Mouse (Mus musculus): Measurements from ENCODE around the gene Phf12.
"Not testable (repeated sequence)": the region's sequence is repeated elsewhere in the genome, so short reads cannot be mapped to it uniquely, and the experiment has no call there.

Phf12 gene

DNA sequence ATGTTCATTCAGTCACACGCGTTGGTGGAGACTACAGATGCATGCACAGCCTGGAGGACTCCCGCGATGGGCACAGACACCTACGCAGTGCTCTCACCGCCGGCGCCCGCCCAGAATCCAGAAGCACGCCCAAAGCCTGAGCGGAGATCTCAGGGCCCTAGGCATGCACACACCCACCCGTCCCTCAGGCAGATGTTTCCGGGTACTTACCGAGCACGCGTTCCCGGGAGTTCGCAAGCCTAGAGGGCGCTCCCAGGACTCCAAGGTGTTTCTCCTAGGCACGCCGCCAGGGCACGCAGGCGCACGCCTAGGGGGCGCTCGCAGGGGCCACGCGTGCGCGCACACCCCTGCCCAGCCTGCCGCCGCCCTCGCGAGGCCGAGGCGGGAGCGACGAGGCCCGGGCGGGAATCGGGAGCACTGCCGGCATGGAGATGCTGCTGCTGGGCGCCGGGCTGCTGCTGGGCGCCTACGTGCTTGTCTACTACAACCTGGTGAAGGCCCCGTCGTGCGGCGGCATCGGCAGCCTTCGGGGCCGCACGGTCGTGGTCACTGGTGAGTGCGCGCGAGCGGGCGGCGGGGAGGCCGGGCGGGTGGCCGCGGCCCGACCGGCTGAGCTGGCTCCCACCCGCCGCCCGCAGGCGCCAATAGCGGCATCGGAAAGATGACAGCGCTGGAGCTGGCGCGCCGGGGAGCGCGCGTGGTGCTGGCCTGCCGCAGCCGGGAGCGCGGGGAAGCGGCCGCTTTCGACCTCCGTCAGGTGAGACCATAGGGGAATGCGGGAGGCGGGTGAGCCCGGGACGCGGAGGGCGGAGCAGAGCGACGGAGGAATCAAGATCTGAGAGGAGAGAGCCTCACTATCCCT, 49.6 kb downstream of the Phf12 start, which contains the start of gene Dhrs13:
Gene Dhrs13 (plus strand): TSS at position 334 of the 862 bp plus-strand sequence.
- DNase-seq (ENCODE audit: low spot score), result peak; percentile 87

DNA sequence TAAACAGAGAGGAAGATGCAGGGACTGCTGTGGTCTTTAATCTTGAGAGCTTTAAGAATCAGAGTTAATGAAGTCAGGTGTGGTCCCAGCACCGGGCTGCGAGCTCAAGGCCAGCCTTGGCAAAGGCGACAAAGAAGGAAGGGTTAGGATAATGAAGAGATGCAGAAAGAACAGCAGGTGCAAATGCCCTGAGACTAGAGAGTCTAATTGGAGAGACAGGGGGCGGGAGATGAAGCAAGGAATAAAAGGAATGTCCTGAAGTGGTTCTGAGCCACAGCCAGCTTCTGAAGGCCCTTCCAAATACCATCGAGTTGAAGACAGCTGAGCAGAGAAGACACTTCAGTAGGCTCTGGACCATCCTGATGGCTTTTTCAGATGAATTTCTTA, 50.2 kb downstream of the Phf12 start:
- no peak for DNase-seq (ENCODE audit: low spot score)

DNA sequence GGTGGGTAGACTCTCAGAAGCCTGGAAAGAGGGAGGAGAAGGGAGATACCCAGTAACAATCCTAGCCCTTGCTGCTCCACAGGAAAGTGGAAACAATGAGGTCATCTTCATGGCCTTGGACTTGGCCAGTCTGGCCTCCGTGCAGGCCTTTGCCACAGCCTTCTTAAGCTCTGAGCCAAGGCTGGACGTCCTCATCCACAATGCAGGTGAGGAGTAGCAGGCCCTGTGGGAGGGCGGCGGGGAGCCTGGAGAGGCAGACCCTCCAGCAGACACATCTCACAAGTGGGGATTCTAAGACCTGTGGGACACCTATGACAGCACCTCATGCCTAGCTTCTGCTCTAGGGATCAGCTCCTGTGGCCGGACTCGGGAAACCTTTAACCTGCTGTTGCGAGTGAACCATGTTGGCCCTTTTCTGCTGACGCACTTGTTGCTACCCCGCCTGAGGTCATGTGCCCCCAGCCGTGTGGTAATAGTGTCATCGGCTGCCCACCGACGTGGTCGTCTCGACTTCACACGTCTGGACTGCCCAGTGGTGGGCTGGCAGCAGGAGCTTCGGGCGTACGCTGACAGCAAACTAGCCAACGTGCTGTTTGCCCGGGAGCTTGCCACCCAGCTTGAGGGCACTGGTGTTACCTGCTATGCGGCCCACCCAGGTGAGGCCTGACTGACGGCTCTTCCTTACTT, 51.5 kb downstream of the Phf12 start:
- DNase-seq (ENCODE audit: low spot score), result no peak

DNA sequence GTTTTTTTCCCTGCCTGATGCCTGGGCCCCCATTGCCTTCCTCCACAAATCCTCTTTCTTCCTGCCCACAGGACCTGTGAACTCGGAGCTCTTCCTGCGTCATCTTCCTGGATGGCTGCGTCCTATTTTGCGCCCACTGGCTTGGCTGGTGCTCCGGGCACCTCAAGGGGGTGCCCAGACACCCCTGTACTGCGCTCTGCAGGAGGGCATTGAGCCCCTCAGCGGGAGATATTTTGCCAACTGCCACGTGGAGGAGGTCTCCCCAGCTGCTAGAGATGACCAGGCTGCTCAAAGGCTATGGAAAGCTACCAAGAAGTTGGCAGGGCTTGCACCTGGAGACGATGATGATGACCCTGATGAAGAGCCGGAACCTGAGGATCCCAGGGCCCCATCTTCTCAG, 54.2 kb downstream of the Phf12 start:
- no peak for DNase-seq (ENCODE audit: low spot score)

DNA sequence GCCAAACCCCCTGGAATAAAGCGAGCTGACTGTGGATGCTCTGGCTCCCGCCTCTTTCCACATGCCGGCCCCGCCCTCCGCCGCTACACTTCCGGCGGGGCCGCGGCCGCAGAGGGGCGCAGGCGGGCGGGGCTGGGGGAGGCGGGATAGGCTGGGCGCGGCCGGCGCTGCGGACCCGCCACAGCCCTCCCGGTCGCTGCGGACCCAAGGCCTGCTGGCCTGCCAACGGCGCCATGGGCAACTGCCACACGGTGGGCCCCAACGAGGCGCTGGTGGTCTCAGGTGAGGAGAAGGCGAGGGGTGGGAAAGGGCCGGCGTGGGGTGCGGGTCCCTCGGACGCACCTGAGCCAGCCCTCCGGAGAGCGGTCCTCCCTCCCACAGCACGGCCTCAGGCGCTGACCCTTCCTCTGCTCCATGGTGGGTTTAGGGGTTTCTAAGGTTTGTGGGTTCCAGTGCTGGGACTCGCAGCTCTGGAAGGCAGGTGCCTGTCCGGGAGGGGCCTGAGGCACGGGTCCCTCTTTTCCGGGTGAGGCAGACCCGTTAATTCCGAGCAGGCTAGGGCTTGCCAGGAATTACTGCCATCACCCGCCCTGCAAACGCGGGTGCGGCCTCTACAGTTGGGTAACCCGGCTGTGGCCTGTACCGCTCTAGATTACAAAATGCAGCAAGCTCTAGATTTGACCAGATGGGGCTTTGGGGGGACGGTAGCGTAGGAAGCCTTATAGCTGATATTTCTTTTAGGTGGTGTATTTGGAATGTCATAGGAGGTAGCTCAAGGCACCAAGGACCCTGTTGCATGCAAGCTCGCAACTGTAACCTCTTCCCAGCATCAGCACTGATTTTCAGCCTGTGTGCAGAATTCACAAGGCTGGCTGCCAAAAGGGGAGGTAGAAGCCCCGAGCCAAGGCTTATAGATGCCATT, 55.5 kb downstream of the Phf12 start, which contains the start of gene Flot2:
Gene Flot2 (plus strand): TSS at position 101 of the 922 bp plus-strand sequence.
- peak; percentile 43 for DNase-seq (ENCODE audit: low spot score)

DNA sequence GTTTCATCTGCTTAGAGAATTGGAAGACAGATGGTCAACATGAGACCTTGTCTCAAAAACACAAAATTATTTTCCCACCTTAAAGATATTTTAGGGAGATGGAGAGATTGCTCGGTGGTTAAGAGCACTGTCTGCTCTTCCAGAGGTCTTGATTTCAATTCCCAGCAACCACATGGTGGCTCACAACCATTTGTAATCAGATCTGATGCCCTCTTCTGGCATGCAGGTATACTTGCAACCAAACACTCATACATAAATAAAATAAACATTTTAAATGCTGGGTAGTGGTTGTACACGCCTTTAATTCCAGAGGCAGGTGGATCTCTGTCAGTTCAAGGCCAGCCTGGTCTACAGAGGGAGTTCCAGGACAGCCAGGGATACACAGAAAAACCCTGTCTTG, 58.3 kb downstream of the Phf12 start:
- no peak for DNase-seq (ENCODE audit: low spot score)

DNA sequence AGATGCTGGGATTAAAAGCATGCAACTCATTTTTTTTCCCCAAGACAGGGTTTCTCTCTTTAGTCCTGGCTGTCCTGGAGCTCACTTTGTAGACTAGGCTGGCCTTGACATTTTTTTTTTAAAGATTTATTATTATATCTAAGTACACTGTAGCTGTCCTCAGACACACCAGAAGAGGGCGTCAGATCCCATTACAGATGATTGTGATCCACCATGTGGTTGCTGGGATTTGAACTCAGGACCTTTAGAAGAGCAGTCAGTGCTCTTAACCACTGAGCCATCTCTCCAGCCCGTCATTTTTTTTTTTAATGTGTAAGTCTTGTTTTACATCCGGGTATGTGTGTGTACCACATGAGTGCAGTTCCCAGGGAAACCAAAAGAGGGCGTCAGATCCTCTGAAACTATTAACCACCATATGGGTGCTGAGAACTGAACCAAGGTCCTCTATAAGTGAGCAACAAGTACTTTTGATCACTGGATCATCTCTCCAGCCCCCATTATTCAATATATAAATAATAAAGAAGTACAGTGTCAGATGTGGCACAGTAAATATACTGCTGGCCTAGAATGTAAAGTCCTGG, 59.8 kb downstream of the Phf12 start:
- DNase-seq (ENCODE audit: low spot score), result not testable (repeated sequence)

DNA sequence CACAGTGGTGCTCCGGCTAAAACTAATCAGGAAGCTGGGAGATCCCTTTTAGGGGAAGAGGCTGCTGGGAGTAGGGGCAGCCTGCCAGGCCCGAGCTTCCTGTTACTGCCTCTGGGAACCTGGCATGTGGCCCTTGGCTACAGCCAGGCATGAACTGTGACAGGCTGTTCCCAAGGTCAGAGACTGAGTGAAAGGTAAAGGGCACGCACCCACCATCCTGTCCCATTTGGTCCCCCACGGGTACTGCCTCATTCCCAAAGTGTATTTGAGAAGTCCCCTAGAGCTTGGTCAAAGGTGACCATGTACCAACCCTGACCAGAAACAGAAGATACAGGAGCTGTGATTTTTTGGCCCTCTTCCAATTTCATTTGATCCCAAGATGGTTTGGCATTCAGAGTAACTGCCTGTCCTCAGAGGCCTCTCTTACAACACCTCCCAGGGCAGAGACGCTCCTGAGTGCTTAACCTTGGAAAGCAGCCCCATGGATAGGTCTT, 62.3 kb downstream of the Phf12 start:
- DNase-seq (ENCODE audit: low spot score), result no peak

DNA sequence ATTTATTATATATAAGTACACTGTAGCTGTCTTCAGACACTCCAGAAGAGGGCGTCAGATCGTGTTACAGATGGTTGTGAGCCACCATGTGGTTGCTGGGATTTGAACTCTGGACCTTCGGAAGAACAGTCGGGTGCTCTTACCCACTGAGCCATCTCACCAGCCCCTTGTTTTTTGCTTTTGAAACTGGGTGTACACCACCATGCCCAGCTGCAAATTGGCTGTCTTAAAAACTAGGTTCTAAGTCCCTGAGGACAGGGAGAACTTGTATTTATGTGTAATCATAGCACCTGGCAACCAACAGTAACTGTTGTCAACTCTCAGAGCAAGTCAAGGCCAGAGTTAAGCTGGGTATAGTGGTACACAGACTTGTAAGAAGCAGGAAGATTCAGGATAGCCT, 66.1 kb downstream of the Phf12 start:
- not testable (repeated sequence) for DNase-seq (ENCODE audit: low spot score)

DNA sequence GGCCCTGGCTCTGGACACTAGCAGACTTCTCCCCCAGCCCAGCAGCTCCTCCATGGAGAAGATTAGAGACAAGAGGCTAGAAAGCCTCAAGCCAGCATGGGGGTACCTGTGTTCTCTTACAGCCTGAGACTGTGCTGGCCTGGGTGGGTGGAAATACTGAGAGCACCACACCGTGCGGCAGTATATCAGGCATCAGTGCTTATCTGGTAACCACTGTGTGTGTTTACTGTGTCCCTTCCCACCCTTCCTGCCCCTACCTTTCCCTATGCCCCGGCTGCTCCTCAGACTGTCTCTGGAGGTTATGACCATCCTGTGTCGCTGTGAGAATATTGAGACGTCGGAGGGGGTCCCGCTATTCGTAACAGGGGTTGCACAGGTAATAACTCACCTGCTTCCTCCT, 70.5 kb downstream of the Phf12 start:
- DNase-seq (ENCODE audit: low spot score), result no peak

DNA sequence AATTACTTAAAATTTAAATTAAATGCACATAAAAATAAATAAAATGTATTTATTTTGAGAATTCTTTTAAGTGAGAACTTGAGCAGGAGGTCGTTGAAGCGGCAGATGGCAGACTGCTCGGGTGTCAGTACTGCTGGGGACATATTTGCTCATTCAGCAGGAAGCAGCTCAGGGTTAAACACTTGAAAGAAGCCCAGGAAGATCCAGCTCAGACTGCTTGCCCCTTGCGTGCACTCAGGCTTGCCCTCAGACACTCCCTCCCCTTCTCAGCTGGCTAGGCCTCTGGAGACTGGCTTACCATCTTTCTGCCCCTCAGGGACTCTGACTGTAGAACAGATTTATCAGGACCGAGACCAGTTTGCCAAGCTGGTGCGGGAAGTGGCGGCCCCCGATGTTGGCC, 74.4 kb downstream of the Phf12 start:
- no peak for DNase-seq (ENCODE audit: low spot score)

DNA sequence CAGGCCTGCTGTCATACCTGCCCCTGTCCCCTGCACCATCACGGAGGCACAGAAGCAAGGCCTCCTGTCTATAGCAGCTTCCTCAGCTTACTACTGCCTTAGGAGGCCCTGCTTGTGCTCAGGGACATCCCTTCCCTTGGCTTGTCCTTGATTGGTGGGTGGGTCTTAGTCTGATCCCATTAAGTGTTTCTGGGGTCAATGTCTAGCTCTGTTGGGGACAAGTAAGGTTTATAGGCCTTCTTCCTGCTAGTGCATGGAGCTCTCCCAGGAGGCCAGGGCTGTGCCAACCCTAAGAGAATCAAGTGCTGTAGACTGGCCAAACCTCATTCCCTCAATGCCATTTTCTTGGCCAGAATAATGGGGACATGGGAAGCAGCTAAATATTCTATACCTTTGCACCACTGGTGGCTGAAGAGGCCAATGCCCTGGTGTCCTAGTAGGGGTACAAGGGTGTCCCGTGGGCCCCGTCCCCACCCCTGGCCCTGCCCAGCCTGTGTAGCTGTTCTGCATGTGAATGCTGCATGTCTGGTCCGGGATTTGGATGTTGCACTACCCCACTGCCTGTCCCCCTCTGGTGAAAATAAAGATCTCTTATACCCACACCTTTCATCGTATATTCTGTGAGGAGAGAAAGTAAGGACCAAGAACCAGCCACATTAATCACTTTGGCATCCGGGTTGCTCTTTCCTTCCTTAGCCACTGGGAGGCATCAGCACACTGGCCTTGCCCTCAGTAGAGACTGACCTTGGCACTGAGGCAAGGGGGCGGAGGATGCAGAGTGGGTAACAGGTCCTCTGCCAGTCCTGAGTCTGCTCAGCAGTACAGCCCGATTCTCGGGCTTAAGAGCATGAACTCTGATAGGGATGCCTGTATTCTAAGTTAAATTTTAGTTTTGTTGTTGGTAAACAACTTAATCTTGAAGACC, 77.5 kb downstream of the Phf12 start:
- DNase-seq (ENCODE audit: low spot score), result peak; percentile 34

DNA sequence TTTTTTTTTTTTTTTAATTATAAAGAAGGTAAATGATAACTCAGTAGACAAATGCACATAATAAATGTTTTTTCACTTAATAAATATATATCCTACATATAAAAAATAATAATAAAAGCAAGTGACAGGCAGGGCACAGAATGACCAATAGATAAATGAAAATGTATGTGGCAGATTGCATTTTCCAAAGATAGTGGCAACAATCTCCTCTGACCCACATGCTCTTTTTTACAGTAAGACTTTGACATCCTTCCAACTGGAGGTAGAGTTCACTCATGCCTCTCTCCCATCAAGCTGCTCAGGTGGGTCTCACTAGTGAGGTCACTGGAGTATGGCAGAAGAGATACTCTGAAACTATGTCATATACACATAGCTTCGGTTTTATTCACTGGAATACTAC, 80.0 kb downstream of the Phf12 start:
- no peak for DNase-seq (ENCODE audit: low spot score)

DNA sequence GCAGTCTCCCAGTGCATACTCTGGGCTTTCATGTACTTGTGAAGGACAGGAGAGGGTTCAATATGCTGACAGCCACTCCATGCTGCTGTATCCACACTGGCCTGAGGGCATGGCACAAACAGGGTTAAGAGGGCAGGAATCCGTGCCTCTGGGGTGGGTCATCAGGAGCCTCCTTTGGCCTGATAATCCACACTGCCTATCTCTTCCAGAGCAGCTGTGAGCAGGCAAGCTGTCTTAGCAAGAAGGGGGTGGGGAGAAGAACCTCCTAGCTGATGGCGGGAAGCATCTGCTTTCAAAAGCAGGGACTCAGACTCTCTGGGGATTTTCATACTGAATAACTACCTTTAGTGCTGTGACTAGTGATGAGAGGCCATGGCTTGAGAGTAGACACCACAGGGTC, 83.4 kb downstream of the Phf12 start:
- no peak for DNase-seq (ENCODE audit: low spot score)

DNA sequence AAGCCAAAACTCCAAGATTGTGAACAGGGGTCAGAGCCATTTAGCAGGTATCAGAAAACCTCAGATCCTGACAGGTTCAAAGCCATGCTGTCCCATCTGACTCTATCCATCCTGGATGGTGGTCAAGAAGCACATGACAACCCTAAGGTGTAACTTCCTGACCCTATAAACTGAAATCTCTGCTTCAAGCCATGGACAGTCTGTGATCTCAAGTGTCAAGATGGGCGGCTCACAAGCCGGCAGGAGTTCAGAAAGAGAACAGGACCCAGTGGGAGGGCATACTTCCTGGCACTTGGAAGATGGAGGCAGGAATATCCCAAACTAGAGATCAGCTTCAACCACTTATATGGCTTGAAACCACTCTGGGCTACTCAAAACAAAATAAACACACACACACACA, 84.1 kb downstream of the Phf12 start:
- no peak for DNase-seq (ENCODE audit: low spot score)

DNA sequence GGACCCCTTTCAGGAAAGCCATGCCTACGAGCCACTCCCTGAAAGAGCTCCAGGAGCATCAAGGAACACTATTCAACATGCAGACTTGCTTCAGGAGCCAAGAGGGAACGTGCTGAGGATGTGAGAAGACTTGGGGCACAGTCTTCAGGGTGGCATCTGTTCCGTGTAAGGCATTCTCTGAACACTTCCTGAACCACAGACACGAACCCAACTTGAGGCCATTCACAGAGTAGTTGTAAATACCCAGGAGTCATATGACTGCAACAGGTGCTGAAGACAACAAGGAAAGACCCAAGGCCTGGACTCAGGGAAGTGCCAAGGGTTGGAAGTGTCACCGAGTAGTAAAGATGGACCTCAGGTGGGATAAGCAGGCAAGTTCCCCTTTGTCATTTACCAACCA, 85.0 kb downstream of the Phf12 start:
- DNase-seq (ENCODE audit: low spot score), result no peak

DNA sequence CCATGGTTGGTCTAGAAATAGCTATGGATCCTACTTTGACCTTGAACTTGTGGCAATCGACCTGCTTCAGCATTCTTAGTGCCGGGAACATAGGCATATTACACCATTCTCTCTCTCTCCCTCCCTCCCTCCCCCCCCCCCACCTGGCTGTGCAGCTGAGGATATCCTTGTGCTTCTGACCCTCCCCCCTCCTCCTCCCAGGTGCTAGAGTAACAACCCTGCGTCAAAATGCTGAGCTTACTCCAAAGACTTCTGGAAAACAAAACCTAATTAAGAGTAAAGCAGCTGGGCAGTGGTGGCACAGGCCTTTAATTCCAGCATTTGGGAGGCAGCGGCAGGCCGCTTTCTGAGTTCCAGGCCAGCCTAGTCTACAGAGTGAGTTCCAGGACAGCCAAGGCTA, 86.6 kb downstream of the Phf12 start:
- no peak for DNase-seq (ENCODE audit: low spot score)

DNA sequence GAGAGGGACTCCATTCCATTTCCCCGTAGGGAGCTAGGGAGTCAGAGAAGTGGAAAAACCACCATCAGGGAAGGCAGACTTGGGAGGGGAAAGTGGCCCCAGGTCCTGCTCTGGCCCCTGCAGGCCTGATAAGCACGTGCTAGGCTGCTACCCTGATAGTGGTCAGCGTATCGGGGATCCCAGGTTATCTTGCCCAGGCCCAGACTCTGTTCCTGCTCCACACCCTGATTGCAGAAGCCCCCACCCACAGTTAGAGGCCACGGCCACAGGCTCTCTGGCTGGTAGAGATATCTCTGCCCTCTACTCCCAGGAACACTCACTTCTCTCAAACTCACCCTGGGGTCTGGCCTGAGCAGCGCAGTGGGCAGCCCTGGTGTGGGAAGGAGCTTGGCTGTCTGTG, 87.1 kb downstream of the Phf12 start:
- no peak for DNase-seq (ENCODE audit: low spot score)

DNA sequence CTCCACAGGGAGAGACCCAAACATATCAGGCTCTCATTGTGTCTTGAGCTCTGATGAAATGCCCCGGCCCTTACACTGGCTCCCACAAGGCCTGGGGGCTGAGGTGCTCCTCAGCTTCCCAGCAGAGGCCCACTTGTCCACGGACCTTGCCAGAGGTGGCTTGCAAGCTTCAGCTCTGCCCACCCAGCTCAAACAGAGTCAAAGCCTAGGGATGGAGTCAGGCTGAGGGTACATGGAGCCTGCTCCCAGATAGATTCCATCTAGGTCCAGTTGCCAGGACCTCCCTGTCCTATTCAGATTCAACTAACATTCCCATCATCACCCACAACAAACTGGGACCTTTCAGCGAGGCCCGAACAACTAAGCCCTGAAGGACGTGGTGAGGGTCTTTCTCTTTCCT, 89.4 kb downstream of the Phf12 start:
- DNase-seq (ENCODE audit: low spot score), result no peak

DNA sequence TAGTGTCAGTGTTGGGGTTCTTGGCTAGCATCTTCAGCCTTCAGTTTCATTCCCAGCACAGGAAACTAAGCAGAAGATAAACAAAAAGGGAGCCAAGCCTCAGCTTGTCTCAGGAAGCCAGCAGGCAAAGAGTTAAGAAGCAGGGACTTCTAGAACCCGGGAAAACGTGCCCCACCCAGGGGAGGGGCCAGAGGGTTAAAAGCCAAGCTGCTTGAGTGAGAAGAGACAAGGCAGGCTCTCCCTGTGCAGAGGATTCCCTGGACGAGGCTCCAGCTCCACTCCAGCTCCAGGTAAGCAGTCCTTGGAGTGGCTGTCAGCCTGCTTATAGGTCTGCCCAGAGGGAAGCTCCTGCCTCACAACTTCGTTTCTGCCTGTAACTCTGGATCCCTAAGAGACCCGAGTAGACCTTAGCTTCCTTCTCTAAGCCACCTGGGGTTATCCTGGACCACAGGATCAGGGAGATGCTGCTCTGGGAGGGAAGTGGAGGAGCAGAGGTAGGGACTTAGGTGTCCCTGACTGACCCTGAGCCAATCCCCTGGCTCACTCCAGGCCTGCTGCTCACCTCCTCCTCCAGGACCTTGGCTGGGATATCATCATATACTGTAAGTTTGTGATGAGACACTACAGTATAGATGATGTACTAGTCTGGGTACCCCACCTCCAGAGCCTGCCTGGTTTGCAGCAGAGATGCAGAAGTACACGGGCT, 90.0 kb downstream of the Phf12 start:
- no peak for DNase-seq (ENCODE audit: low spot score)

All from T-cell, adult 2 months (primary cell).